Mouse (Mus musculus) right cerebral cortex, adult 18-20 months (tissue): ENCODE results near the gene Zfp969.
"Not testable (repeated sequence)": the region's sequence is repeated elsewhere in the genome, so short reads cannot be mapped to it uniquely, and the experiment has no call there.

ENCODE experiments used
- DNase-seq: peaks from one replicate; pipeline ENCODE4 v3.0.0; 2022; ENCODE audit warnings: mixed read lengths

Zfp969 gene

GRCm38 (mm10) chr2:175703546-175703945 is at the start of gene Zfp969:
TSS of gene Zfp969 (minus strand) at chr2:175703646.
- not testable (repeated sequence) for DNase-seq

- DNase-seq = not testable (repeated sequence)
Measured at GRCm38 (mm10) chr2:175741237-175741636, 37.8 kb upstream of the Zfp969 start, which contains the start of gene Gm2007. TSS of gene Gm2007 (plus strand) at chr2:175741537.

- DNase-seq = not testable (repeated sequence)
Measured at GRCm38 (mm10) chr2:175643678-175644077, 59.8 kb downstream of the Zfp969 start, which contains the start of gene Gm11007. TSS of gene Gm11007 (plus strand) at chr2:175643978.
